Mouse (Mus musculus): Measurements from ENCODE around the gene Bcar3. TPM values are rescaled to one million over a fixed set of nuclear protein-coding genes. Genes with fewer than 3 reads are reported as not detected.

Bcar3 gene
- polyA plus RNA-seq, 1 experiment: 8.2 TPM

DNA sequence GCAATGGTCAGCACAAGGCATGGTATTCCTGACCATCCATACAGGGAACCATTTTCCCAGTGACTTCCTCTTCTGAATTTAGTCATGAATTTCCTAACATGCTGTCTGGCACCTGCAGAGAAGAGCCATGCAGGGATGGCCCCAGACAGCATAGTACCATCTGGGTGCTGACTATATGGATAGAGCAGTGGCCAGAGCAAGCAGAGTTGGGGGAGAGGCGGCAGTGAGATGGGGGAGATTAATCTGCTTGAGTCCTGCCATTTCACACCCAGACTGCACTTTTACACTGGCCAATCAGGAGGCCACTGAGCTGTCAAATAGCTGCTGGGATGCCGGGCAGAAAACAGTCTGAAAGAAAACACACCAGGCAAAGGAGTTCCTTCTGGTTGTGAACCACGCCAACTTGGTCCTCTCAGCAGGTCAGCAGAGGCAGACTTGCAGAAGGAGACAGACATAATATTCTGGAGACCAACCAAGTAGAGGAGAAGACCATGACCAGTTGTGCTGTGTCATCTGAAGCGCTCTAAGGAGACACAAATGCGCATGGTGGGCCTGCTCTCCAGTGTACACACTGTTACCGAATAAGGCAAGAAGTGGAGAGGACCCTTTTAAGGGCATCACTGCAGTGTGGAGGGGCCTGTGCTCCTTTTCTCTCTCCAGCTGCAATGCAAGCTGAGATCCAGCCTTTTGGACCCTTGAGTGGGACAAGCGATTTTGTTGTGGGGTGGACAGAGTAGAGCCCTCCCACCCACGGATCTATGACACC lies 242.2 kb downstream of the Bcar3 start:
- Histone ChIP-seq H3K27ac (ENCODE audit: control insufficient read depth, insufficient read depth, low read length) (no peak overlapping the region), H3K4me1 (replicated peaks; ENCODE audit: control insufficient read depth, insufficient read depth, low read length) (no peaks in the 10 kb centered on the region), H3K4me3 (ENCODE audit: control insufficient read depth, insufficient read depth, low read length) (no peak overlapping the region), H3K36me3 (ENCODE audit: control insufficient read depth, insufficient read depth, low read length) (no peaks in the 10 kb centered on the region), H3K27me3 (ENCODE audit: control insufficient read depth, insufficient read depth, low read length) (no peaks in the 10 kb centered on the region)
- 97% methylated on average over 8 of the region's 8 CpGs for WGBS
- DNase-seq: no peak
- TF ChIP-seq POLR2A (IDR thresholded peaks at IDR 0.05; ENCODE audit: control insufficient read depth, extremely low read depth, insufficient read depth, low read length, poor library complexity) (no peak), CTCF (IDR thresholded peaks at IDR 0.05; ENCODE audit: borderline replicate concordance, control insufficient read depth, extremely low read depth, insufficient read depth, low read length, poor library complexity) (no peak)

DNA sequence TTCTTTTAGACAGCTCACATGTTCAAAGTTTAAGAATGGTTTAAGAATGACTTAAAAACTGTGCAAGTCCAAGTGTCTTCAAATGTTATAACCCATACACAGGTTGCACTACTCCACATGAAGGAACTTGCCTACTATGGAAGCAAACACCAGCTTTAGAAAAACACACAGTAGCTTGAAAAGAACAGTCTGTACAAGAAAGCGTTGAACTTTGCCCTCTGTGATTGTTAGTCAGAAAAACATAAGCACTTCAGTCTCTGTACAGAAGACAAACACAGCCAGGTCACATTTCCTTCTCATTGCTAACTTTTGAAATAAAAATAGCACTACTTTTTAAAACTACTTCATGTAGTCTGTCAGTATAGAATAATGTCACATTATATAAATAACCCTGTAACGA lies 244.9 kb downstream of the Bcar3 start:
- Histone ChIP-seq H3K27me3 (ENCODE audit: control insufficient read depth, insufficient read depth, low read length) (no peaks in the 10 kb centered on the region), H3K27ac (ENCODE audit: control insufficient read depth, insufficient read depth, low read length) (no peak overlapping the region), H3K4me1 (replicated peaks; ENCODE audit: control insufficient read depth, insufficient read depth, low read length) (no peaks in the 10 kb centered on the region), H3K4me3 (ENCODE audit: control insufficient read depth, insufficient read depth, low read length) (no peak overlapping the region), H3K36me3 (ENCODE audit: control insufficient read depth, insufficient read depth, low read length) (no peaks in the 10 kb centered on the region)
- no peak for TF ChIP-seq POLR2A (IDR thresholded peaks at IDR 0.05; ENCODE audit: control insufficient read depth, extremely low read depth, insufficient read depth, low read length, poor library complexity)
- TF ChIP-seq CTCF (IDR thresholded peaks at IDR 0.05; ENCODE audit: borderline replicate concordance, control insufficient read depth, extremely low read depth, insufficient read depth, low read length, poor library complexity): no peak
- 97% methylated on average over 2 of the region's 2 CpGs for WGBS
- DNase-seq: no peak

DNA sequence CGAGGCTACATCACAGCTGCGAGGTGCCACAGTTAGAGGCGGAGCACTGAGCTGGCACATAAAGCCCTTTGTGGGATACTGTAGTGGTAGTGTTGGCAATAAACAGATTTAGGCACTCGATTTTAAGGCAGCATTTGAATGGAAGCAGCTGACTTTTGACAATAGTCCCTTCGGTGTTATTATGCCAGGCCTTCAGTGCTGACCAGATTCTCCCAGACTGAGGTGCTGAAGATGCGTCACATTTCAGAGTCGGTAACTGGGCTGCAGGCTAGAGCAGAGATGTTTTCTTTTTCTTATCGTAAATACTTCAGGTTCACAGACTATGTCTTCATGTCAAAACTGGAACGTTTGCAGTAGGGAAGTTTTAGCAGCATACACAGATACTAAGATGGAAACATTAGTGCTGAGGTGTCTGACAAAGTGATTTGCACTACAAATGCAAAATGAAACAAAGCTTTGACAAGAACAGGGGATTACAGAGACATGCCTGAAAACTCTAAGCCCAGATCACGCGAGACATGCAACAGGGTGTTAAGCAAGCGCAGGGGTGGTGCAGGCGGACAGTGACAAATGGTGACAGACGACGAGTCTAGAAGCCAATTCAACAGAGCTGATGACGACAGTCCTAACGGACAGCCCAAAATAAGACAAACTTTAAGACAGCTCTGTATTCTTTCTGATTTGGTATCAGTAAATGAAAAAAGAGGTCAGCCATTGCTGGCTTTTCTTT lies 246.2 kb downstream of the Bcar3 start:
- TF ChIP-seq POLR2A (IDR thresholded peaks at IDR 0.05; ENCODE audit: control insufficient read depth, extremely low read depth, insufficient read depth, low read length, poor library complexity): no peak
- no peak for TF ChIP-seq CTCF (IDR thresholded peaks at IDR 0.05; ENCODE audit: borderline replicate concordance, control insufficient read depth, extremely low read depth, insufficient read depth, low read length, poor library complexity)
- H3K27me3 ChIP-seq (ENCODE audit: control insufficient read depth, insufficient read depth, low read length): no peaks in the 10 kb centered on the region
- WGBS: 93% methylated on average over 17 of the region's 17 CpGs
- no peak for DNase-seq
- no peak overlapping the region for H3K27ac ChIP-seq (ENCODE audit: control insufficient read depth, insufficient read depth, low read length)
- H3K4me1 ChIP-seq (replicated peaks; ENCODE audit: control insufficient read depth, insufficient read depth, low read length): no peaks in the 10 kb centered on the region; the same call in 1 of the 2 replicates
- H3K4me3 ChIP-seq (ENCODE audit: control insufficient read depth, insufficient read depth, low read length): no peak overlapping the region
- H3K36me3 ChIP-seq (ENCODE audit: control insufficient read depth, insufficient read depth, low read length): no peaks in the 10 kb centered on the region

DNA sequence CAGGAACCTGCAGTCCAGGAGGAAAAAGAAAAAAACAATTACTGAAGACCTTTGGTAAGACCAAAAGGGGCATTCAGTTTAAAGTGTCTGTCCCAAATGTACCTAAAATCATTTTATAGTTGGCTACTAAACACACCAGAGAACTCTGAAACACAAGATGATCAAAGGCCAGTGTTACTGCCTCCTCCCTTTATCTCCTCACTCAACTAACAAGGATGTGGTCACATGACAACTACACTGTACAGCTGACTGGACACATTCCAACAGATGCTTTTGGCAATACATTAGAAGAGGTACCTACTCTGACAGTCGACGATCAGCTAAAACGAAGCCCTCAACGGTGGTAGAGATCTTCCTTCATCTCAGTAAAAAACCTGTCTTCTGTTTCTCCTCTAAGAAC lies 247.0 kb downstream of the Bcar3 start:
- no peaks in the 10 kb centered on the region for H3K36me3 ChIP-seq (ENCODE audit: control insufficient read depth, insufficient read depth, low read length)
- DNase-seq: no peak
- no peak for TF ChIP-seq CTCF (IDR thresholded peaks at IDR 0.05; ENCODE audit: borderline replicate concordance, control insufficient read depth, extremely low read depth, insufficient read depth, low read length, poor library complexity)
- TF ChIP-seq POLR2A (IDR thresholded peaks at IDR 0.05; ENCODE audit: control insufficient read depth, extremely low read depth, insufficient read depth, low read length, poor library complexity): no peak
- H3K4me3 ChIP-seq (ENCODE audit: control insufficient read depth, insufficient read depth, low read length): no peak overlapping the region
- WGBS: 59% methylated on average over 4 of the region's 4 CpGs
- H3K27ac ChIP-seq (ENCODE audit: control insufficient read depth, insufficient read depth, low read length): no peak overlapping the region
- no peaks in the 10 kb centered on the region for H3K27me3 ChIP-seq (ENCODE audit: control insufficient read depth, insufficient read depth, low read length)
- no peaks in the 10 kb centered on the region; the same call in 1 of the 2 replicates for H3K4me1 ChIP-seq (replicated peaks; ENCODE audit: control insufficient read depth, insufficient read depth, low read length)

DNA sequence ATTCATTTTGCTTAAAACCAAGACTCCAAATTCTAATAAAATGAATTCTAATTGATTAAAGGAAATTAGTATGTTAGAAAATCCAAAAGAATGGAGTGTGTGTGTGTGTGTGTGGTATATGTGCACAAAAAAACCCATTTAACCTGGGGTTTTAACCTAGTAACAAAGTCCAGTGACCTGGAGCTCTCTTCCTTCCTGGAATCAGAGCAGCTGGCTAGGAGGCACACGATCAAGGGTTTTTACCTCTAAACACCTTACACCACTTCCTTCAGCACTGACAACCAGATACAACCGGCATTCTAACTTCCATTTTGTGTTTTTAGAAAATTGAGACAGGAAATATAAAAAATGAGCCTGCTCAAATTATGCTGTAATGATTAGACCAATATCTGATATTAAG lies 251.4 kb downstream of the Bcar3 start:
- Histone ChIP-seq H3K36me3 (ENCODE audit: control insufficient read depth, insufficient read depth, low read length) (no peaks in the 10 kb centered on the region), H3K27ac (ENCODE audit: control insufficient read depth, insufficient read depth, low read length) (no peak overlapping the region), H3K4me1 (replicated peaks; ENCODE audit: control insufficient read depth, insufficient read depth, low read length) (no peaks in the 10 kb centered on the region; the same call in 1 of the 2 replicates), H3K4me3 (ENCODE audit: control insufficient read depth, insufficient read depth, low read length) (no peak overlapping the region), H3K27me3 (ENCODE audit: control insufficient read depth, insufficient read depth, low read length) (no peaks in the 10 kb centered on the region)
- TF ChIP-seq CTCF (IDR thresholded peaks at IDR 0.05; ENCODE audit: borderline replicate concordance, control insufficient read depth, extremely low read depth, insufficient read depth, low read length, poor library complexity): no peak
- no peak for TF ChIP-seq POLR2A (IDR thresholded peaks at IDR 0.05; ENCODE audit: control insufficient read depth, extremely low read depth, insufficient read depth, low read length, poor library complexity)
- DNase-seq: no peak
- 8% methylated on average over 2 of the region's 2 CpGs for WGBS

DNA sequence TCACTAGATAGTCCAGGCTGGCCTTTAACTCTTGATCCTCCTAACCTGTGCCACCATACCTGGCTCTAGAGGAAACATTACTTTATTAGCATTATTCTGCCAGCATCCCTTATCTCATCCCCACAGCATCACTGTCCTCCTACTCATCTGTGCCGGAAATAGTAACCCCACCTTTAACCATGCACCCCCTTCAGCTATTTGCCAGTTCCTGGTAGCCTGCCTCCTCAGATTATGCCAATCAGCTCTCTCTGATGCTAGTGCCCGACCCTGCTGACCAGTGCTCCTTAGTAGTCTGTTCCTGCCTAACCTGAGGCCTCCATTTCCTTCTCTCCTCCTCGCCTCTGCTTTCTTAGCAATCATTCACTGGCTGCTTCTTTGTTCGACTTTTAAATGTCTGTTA lies 253.5 kb downstream of the Bcar3 start:
- Histone ChIP-seq H3K27me3 (ENCODE audit: control insufficient read depth, insufficient read depth, low read length) (no peaks in the 10 kb centered on the region), H3K27ac (ENCODE audit: control insufficient read depth, insufficient read depth, low read length) (no peak overlapping the region), H3K4me1 (replicated peaks; ENCODE audit: control insufficient read depth, insufficient read depth, low read length) (no peaks in the 10 kb centered on the region; the same call in 1 of the 2 replicates), H3K4me3 (ENCODE audit: control insufficient read depth, insufficient read depth, low read length) (no peak overlapping the region), H3K36me3 (ENCODE audit: control insufficient read depth, insufficient read depth, low read length) (no peaks in the 10 kb centered on the region)
- no peak for TF ChIP-seq POLR2A (IDR thresholded peaks at IDR 0.05; ENCODE audit: control insufficient read depth, extremely low read depth, insufficient read depth, low read length, poor library complexity)
- no peak for TF ChIP-seq CTCF (IDR thresholded peaks at IDR 0.05; ENCODE audit: borderline replicate concordance, control insufficient read depth, extremely low read depth, insufficient read depth, low read length, poor library complexity)
- 61% methylated on average over 4 of the region's 4 CpGs for WGBS
- no peak for DNase-seq
